Mouse (Mus musculus) kidney, adult 8-10 months (tissue): ENCODE results near the gene Fam136a.
"Not testable (repeated sequence)": the region's sequence is repeated elsewhere in the genome, so short reads cannot be mapped to it uniquely, and the experiment has no call there.

ENCODE experiments used
- DNase-seq, 2 experiments: peaks; one replicate each; pipeline ENCODE4 v3.0.0; 2022

The Fam136a gene

GRCm38 (mm10) chr6:86368479-86368878 lies 3.0 kb downstream of the Fam136a start:
- no peak for DNase-seq

- DNase-seq: no peak
Observed at GRCm38 (mm10) chr6:86370093-86370713, 4.8 kb downstream of the Fam136a start.

- no peak for DNase-seq
Observed at GRCm38 (mm10) chr6:86370764-86371339, 5.4 kb downstream of the Fam136a start, which contains the start of gene Snrpg. Gene Snrpg (plus strand): TSS chr6:86371304.

- peak; percentile 96 for DNase-seq
Observed at GRCm38 (mm10) chr6:86371340-86371911, 6.0 kb downstream of the Fam136a start.

GRCm38 (mm10) chr6:86371950-86372516 lies 6.6 kb downstream of the Fam136a start:
- no peak for DNase-seq

- DNase-seq: no peak
Observed at GRCm38 (mm10) chr6:86373556-86373955, 8.1 kb downstream of the Fam136a start.

- no peak for DNase-seq
Observed at GRCm38 (mm10) chr6:86378341-86378740, 12.9 kb downstream of the Fam136a start.

- DNase-seq: not testable (repeated sequence)
Observed at GRCm38 (mm10) chr6:86380112-86380511, 14.7 kb downstream of the Fam136a start.

- no peak for DNase-seq
Observed at GRCm38 (mm10) chr6:86382551-86382950, 17.1 kb downstream of the Fam136a start.

- DNase-seq: no peak
Observed at GRCm38 (mm10) chr6:86383370-86383769, 17.9 kb downstream of the Fam136a start.

- DNase-seq: no peak
Observed at GRCm38 (mm10) chr6:86384692-86385091, 19.2 kb downstream of the Fam136a start.

GRCm38 (mm10) chr6:86385362-86386104 lies 20.1 kb downstream of the Fam136a start:
- DNase-seq: no peak

- DNase-seq: peak; percentile 71 to 81
Observed at GRCm38 (mm10) chr6:86387313-86387712, 21.9 kb downstream of the Fam136a start.

GRCm38 (mm10) chr6:86388461-86388860 lies 23.0 kb downstream of the Fam136a start:
- DNase-seq: peak in 1 of 2 experiments; percentile 40

GRCm38 (mm10) chr6:86391326-86391725 lies 25.9 kb downstream of the Fam136a start:
- DNase-seq: no peak

- no peak for DNase-seq
Observed at GRCm38 (mm10) chr6:86393187-86393586, 27.7 kb downstream of the Fam136a start.

- DNase-seq: no peak
Observed at GRCm38 (mm10) chr6:86394078-86394720, 28.8 kb downstream of the Fam136a start.

- DNase-seq: no peak
Observed at GRCm38 (mm10) chr6:86395021-86395420, 29.6 kb downstream of the Fam136a start.

GRCm38 (mm10) chr6:86395969-86396368 lies 30.5 kb downstream of the Fam136a start:
- no peak for DNase-seq

GRCm38 (mm10) chr6:86396581-86397256 lies 31.3 kb downstream of the Fam136a start, which contains the start of gene Pcyox1:
Gene Pcyox1 (minus strand): TSS chr6:86397154.
- peak; percentile 86 to 89 for DNase-seq

- DNase-seq: no peak
Observed at GRCm38 (mm10) chr6:86397257-86397980, 32.0 kb downstream of the Fam136a start.
